ENCODE assay signal across 19 mouse cellular contexts in genomic region chr1:58091213-58091612, GRCm38 (mm10). TPM values are rescaled to one million over a fixed set of nuclear protein-coding genes. Genes with fewer than 3 reads are reported as not detected.
DNase-seq lines count a peak whose midpoint lies in the region; ATAC-seq and TF ChIP-seq lines count a peak whose summit lies in the region.
"Had no signal": no experiment of that assay in that cellular context is flagged by ENCODE, and none has a peak within 500 bp of the region (broad histone marks: within the 10 kb centered on the region; RNA-seq: fewer than 3 reads in every experiment).

No protein-coding gene starts in this region.

- no peaks in the 10 kb centered on the region for H3K9me3 ChIP-seq in liver, postnatal 0 days (ENCODE audit: low read length)
- H3K9me3 ChIP-seq in liver, embryonic 12.5 days (replicated peaks): no peaks in the 10 kb centered on the region
- H3K9me3 ChIP-seq: embryonic facial prominence, embryonic 10.5 days; embryonic facial prominence, embryonic 12.5 days; forebrain, embryonic 13.5 days; forebrain, embryonic 15.5 days had no signal

- TF ChIP-seq EP300 in liver, postnatal 0 days (IDR thresholded peaks at IDR 0.05; ENCODE audit: low read depth): no peak

- H3K4me3 ChIP-seq in liver, adult 2 months (ENCODE audit: insufficient read depth, low read depth, low read length): no peak overlapping the region
- no peak overlapping the region for H3K4me3 ChIP-seq in liver, postnatal 0 days (ENCODE audit: low read depth, low read length)
- H3K4me3 ChIP-seq in liver, embryonic 12.5 days: no peak overlapping the region
- H3K4me3 ChIP-seq: embryonic facial prominence, embryonic 10.5 days; embryonic facial prominence, embryonic 12.5 days; forebrain, embryonic 13.5 days; forebrain, embryonic 15.5 days had no signal

- TF ChIP-seq CTCF in liver, adult 2 months (IDR thresholded peaks at IDR 0.05; ENCODE audit: low read depth, low read length): no peak
- no peak for TF ChIP-seq CTCF in liver, postnatal 0 days (IDR thresholded peaks at IDR 0.05; ENCODE audit: low read depth)

- peak overlapping the region; percentile 38; the same call in 1 of the 2 replicates for H3K27ac ChIP-seq in liver, adult 2 months (replicated peaks; ENCODE audit: insufficient read depth, low read depth, low read length)
- H3K27ac ChIP-seq in liver, postnatal 0 days (ENCODE audit: low read depth): no peak overlapping the region
- H3K27ac ChIP-seq in liver, embryonic 12.5 days: no peak overlapping the region
- H3K27ac ChIP-seq: embryonic facial prominence, embryonic 10.5 days; embryonic facial prominence, embryonic 12.5 days; forebrain, embryonic 13.5 days; forebrain, embryonic 15.5 days had no signal

- H3K4me1 ChIP-seq in liver, adult 2 months (ENCODE audit: control insufficient read depth, insufficient read depth, low read length): peaks cover 18% of the 10 kb centered on the region
- H3K4me1 ChIP-seq in liver, postnatal 0 days (ENCODE audit: insufficient read depth): no peaks in the 10 kb centered on the region
- no peaks in the 10 kb centered on the region for H3K4me1 ChIP-seq in liver, embryonic 12.5 days
- H3K4me1 ChIP-seq: embryonic facial prominence, embryonic 10.5 days; embryonic facial prominence, embryonic 12.5 days; forebrain, embryonic 13.5 days; forebrain, embryonic 15.5 days had no signal

- intact Hi-C loops in gastrocnemius, postnatal 36 days (cut with DNase I): no loop called here

- H3K4me2 ChIP-seq in liver, postnatal 0 days (ENCODE audit: low read depth, low read length): no peak overlapping the region
- H3K4me2 ChIP-seq in liver, embryonic 12.5 days: no peak overlapping the region
- H3K4me2 ChIP-seq: embryonic facial prominence, embryonic 12.5 days; forebrain, embryonic 13.5 days; forebrain, embryonic 15.5 days had no signal

- ATAC-seq in liver, postnatal 0 days: peak; percentile 75; the same call in 1 of the 2 replicates
- no peak for ATAC-seq in liver, embryonic 12.5 days
- ATAC-seq: forebrain, embryonic 13.5 days; forebrain, embryonic 15.5 days; forebrain, postnatal 0 days had no signal

- peaks cover 61% of the 10 kb centered on the region for H3K36me3 ChIP-seq in liver, adult 2 months (ENCODE audit: control insufficient read depth, insufficient read depth, low read length)
- no peaks in the 10 kb centered on the region for H3K36me3 ChIP-seq in liver, postnatal 0 days (replicated peaks; ENCODE audit: insufficient read depth, low read length)
- no peaks in the 10 kb centered on the region for H3K36me3 ChIP-seq in liver, embryonic 12.5 days
- H3K36me3 ChIP-seq: embryonic facial prominence, embryonic 10.5 days; embryonic facial prominence, embryonic 12.5 days; forebrain, embryonic 15.5 days had no signal

- H3K27me3 ChIP-seq in liver, adult 2 months (ENCODE audit: control insufficient read depth, insufficient read depth, low read length): no peaks in the 10 kb centered on the region
- no peaks in the 10 kb centered on the region for H3K27me3 ChIP-seq in liver, postnatal 0 days (ENCODE audit: insufficient read depth, low read length)
- H3K27me3 ChIP-seq in liver, embryonic 12.5 days (replicated peaks): no peaks in the 10 kb centered on the region
- H3K27me3 ChIP-seq: embryonic facial prominence, embryonic 12.5 days; forebrain, embryonic 13.5 days; forebrain, embryonic 15.5 days had no signal

- WGBS in liver, adult 2 months: 37% methylated on average over 3 of the region's 3 CpGs
- WGBS in liver, postnatal 0 days (ENCODE audit: insufficient replicate concordance): 45% methylated on average over 3 of the region's 3 CpGs
- 45% methylated on average over 3 of the region's 3 CpGs for WGBS in liver, embryonic 12.5 days (ENCODE audit: insufficient replicate concordance)

- TF ChIP-seq POLR2A in liver, adult 2 months (IDR thresholded peaks at IDR 0.05; ENCODE audit: extremely low read depth, insufficient read depth, low read length): no peak

- no peak overlapping the region for H3K9ac ChIP-seq in liver, adult 2 months (ENCODE audit: low read depth, low read length)
- H3K9ac ChIP-seq in liver, postnatal 0 days (replicated peaks): no peak overlapping the region
- no peak overlapping the region for H3K9ac ChIP-seq in liver, embryonic 12.5 days
- H3K9ac ChIP-seq: embryonic facial prominence, embryonic 12.5 days; forebrain, embryonic 13.5 days; forebrain, embryonic 15.5 days; forebrain, postnatal 0 days had no signal

- peak; percentile 56 for DNase-seq in liver, adult 2 months (ENCODE audit: extremely low read depth, low read depth, low spot score)
- no peak for DNase-seq in liver
- DNase-seq in liver, postnatal 0 days: no peak
- no peak for DNase-seq in gastrocnemius, postnatal 36 days
- DNase-seq: adrenal gland, adult 8-10 months; adrenal gland, postnatal 14 days; adrenal gland, postnatal 36 days; cerebellum, adult 11-12 months; cerebellum, adult 2 months; cerebellum, adult 9-10 months; cerebellum, postnatal 10 days; cerebellum, postnatal 25 days; forebrain, postnatal 0 days had no signal

- peaks cover 5% of the 10 kb centered on the region; the same call in 1 of the 2 replicates for H3K79me2 ChIP-seq in liver, adult 2 months (ENCODE audit: control insufficient read depth, insufficient read depth, low read length)

RNA-seq across cellular contexts. Expression of gene Aox3, which starts 21.7 kb away (rescaled TPM):
- 244 and 296 TPM in 2 replicates for total RNA-seq in liver, adult 2 months (2014; rRNA removed)
- polyA plus RNA-seq in liver, adult 2 months (2012; rRNA removed): 56.6 and 59.0 TPM in 2 replicates
- 14.3 and 16.9 TPM in 2 replicates for polyA plus RNA-seq in liver, postnatal 0 days (2015; fragmentation: Nextera tagmentation; extraction: Ambion mirVana)
- polyA plus RNA-seq in liver, embryonic 12.5 days (2016; fragmentation: Nextera tagmentation; extraction: Ambion mirVana): 0.02 TPM in 1 of 2 replicates, not detected in the other
- total RNA-seq in gastrocnemius, postnatal 36 days (2021): under 1 TPM; 0.12 to 0.15 TPM
- total RNA-seq: MEL had no signal
- polyA plus RNA-seq: forebrain, embryonic 13.5 days had no signal

Comparison
In these comparisons a context has a peak if more than half of its experiments do, and no peak if none do; other contexts are left out.
1. RNA of gene Aox3, which starts 21.7 kb away (polyA plus RNA-seq): 56.6 to 59.0 TPM in liver, adult 2 months and 14.3 to 16.9 TPM in liver, postnatal 0 days; 0.02 TPM in liver, embryonic 12.5 days; every median in the first group is over 10 times any median in the second.